Mouse (Mus musculus) testis, adult 2 months (tissue): ENCODE measurements at regions not wholly inside any gene's neighbourhood (a gene's known extent, or its start where the extent isn't known, plus 50 kb on each side); places are given as distances from the start of the nearest gene placed in this dataset.
"Not testable (repeated sequence)": the region's sequence is repeated elsewhere in the genome, so short reads cannot be mapped to it uniquely, and the experiment has no call there.

ENCODE experiments used
- H3K27ac ChIP-seq: fragments of 200-500 bp; 2 replicates; pipeline ENCODE4 v1.5.1; 2012; ENCODE audit warnings: low read depth, low read length; ENCODE audit not compliant: control insufficient read depth, insufficient read depth
- H3K27me3 ChIP-seq: fragments of 200-500 bp; 2 replicates; pipeline ENCODE4 v1.6.1; 2012; ENCODE audit warnings: mild to moderate bottlenecking, low read length, moderate library complexity; ENCODE audit not compliant: control insufficient read depth, insufficient read depth
- H3K36me3 ChIP-seq: fragments of 200-500 bp; 2 replicates; pipeline ENCODE4 v1.6.1; 2012; ENCODE audit warnings: mild to moderate bottlenecking, low read length; ENCODE audit not compliant: control insufficient read depth, insufficient read depth
- H3K4me1 ChIP-seq: fragments of 200-500 bp; 2 replicates; pipeline ENCODE4 v1.6.1; 2012; ENCODE audit warnings: low read length; ENCODE audit not compliant: control insufficient read depth, insufficient read depth
- H3K4me3 ChIP-seq: fragments of 200-500 bp; 2 replicates; pipeline ENCODE4 v1.5.1; 2012; ENCODE audit warnings: low read depth, mild to moderate bottlenecking, low read length, moderate library complexity, mixed read lengths; ENCODE audit not compliant: control insufficient read depth
- CTCF ChIP-seq: fragments of 200-500 bp; IDR thresholded peaks from 2 replicates; pipeline ENCODE4 v1.5.1; 2012; ENCODE audit warnings: low read depth, mild to moderate bottlenecking, inconsistent platforms, low read length, moderate library complexity; ENCODE audit not compliant: control insufficient read depth, insufficient read depth, insufficient replicate concordance
- POLR2A ChIP-seq: fragments of 200-500 bp; IDR thresholded peaks from 2 replicates; pipeline ENCODE4 v1.6.1; 2012; ENCODE audit warnings: low read depth, mild to moderate bottlenecking, inconsistent platforms, low read length, moderate library complexity; ENCODE audit not compliant: control insufficient read depth

DNA sequence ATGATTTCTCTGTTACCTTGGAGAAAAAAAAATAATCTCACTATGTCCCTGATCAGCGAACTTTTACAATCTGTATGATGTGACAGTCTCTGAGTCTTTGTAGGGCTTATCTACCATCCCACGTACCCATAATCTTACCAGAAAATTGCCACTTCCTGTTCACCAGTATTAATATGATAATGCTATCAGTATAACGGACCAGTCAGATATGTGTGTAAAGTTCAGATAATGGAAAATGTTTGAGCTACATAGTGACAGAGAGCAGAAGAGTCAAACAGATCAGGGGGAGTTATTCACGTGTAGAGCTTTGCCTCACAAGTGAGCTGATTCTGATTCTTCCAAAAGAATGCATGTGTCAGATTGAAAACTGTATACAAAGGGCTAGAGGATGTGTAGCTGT, 466.0 kb upstream of the Fam160b2 start:
- no peak for TF ChIP-seq CTCF
- TF ChIP-seq POLR2A, result no peak
- Histone ChIP-seq H3K27ac (no peak overlapping the region), H3K4me1 (no peaks in the 10 kb centered on the region), H3K27me3 (no peaks in the 10 kb centered on the region), H3K4me3 (no peak overlapping the region), H3K36me3 (no peaks in the 10 kb centered on the region)

DNA sequence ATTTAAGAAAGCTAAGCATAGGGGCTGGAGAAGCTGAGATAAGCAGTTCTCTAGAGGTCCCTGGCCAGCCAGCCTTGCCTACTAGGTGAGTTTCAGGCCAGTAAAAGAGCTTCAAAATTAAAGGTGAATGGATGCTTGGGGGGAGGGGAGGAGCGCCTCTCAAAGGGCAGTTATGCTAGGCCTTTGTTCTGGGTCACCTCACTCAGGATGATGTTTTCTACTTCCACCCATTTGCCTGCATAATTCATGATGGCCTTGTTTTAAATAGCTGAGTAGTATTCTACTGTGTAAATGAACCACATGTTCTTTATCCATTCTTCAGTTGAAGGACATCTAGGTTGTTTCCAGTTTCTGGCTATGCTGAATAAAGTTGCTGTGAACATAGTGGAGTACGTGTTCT, 457.0 kb upstream of the Fam160b2 start:
- no peaks in the 10 kb centered on the region for H3K36me3 ChIP-seq
- H3K27me3 ChIP-seq, result no peaks in the 10 kb centered on the region
- no peak overlapping the region for H3K27ac ChIP-seq
- no peaks in the 10 kb centered on the region for H3K4me1 ChIP-seq
- TF ChIP-seq CTCF (no peak), POLR2A (no peak)
- H3K4me3 ChIP-seq, result no peak overlapping the region

DNA sequence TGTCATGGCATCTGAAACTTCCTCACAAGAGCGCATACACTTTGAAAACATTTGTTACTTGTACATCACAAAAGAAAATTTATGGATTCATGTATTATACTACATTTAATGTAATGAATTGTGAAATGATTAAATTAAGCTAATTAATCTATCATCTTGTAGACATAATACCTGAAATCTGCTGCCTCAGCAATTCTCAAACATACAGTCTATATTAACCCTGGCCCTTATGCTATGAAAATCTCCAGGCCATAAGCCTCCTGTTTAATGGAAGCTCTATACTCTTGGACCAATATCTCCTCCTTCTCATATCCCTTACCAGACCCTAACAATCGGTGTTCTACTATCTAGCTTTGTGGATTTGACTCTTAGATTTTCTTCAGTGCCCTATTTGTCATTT, 455.8 kb upstream of the Fam160b2 start:
- Histone ChIP-seq H3K4me3 (no peak overlapping the region), H3K27ac (no peak overlapping the region), H3K36me3 (no peaks in the 10 kb centered on the region), H3K27me3 (no peaks in the 10 kb centered on the region), H3K4me1 (no peaks in the 10 kb centered on the region)
- TF ChIP-seq POLR2A (no peak), CTCF (no peak)

DNA sequence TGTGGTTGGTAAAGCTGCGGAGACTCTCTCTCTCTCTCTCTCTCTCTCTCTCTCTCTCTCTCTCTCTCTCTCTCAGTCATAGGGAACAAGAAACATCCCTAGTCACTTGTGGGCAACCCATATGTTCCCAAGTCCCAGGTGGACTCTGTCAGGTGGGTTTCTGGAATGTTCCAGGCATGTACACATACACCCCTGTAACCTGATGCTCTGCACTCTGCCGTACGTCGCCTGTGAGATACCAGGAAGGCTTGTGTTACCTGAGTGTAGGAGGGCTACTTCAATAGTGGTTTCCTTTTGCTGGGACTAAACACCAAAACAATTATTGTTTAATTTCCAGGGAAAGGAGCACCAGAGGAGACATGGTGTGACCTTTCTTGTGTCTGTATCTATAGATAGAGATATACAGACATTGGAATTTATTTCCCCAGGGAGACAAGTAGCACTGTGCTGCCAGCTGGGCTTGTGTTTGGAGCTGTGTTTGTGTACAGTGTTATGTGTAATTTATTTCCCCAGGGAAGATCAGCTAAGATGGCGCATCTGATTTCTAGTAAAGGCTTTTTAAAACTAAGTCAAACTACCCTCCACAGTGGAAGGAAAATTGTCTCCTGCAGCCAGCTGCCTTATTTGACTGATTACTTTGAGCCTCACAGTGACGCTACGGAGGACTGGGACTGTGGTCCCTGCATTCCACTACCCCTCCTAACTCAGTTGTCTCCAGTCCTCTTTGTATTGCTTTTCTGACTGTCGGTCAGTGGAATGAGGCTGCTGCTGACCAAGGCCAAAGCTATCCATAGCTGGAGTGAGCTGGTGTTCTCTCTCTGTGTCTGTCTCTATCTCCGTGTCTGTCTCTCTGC, 454.4 kb upstream of the Fam160b2 start:
- no peaks in the 10 kb centered on the region for H3K27me3 ChIP-seq
- H3K4me3 ChIP-seq, result no peak overlapping the region
- no peak overlapping the region for H3K27ac ChIP-seq
- H3K4me1 ChIP-seq, result no peaks in the 10 kb centered on the region
- no peak for TF ChIP-seq POLR2A
- no peak for TF ChIP-seq CTCF
- no peaks in the 10 kb centered on the region for H3K36me3 ChIP-seq

DNA sequence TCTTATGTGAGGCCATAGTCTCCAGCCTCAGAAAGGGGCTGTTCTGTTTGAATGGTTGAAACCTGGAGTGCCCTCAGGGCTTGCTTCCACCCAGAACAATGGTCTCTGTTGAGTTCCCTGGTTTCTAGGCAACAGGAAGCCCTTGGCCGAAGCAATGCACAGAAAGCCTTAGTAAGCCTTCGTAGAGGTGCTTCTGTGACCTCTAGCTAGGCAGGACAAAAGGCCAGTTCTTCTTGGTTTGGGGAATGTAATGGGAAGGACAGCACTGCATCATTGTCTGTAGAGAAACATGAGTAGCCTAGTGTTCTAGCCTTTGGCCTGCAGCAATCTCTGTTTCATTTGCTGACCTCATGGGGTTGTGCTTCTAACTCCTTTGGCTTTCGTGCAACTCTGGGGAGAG, 447.5 kb upstream of the Fam160b2 start:
- TF ChIP-seq CTCF, result no peak
- no peak for TF ChIP-seq POLR2A
- Histone ChIP-seq H3K4me1 (no peaks in the 10 kb centered on the region), H3K4me3 (peak overlapping the region; percentile 81), H3K27me3 (no peaks in the 10 kb centered on the region), H3K36me3 (no peaks in the 10 kb centered on the region), H3K27ac (no peak overlapping the region)

DNA sequence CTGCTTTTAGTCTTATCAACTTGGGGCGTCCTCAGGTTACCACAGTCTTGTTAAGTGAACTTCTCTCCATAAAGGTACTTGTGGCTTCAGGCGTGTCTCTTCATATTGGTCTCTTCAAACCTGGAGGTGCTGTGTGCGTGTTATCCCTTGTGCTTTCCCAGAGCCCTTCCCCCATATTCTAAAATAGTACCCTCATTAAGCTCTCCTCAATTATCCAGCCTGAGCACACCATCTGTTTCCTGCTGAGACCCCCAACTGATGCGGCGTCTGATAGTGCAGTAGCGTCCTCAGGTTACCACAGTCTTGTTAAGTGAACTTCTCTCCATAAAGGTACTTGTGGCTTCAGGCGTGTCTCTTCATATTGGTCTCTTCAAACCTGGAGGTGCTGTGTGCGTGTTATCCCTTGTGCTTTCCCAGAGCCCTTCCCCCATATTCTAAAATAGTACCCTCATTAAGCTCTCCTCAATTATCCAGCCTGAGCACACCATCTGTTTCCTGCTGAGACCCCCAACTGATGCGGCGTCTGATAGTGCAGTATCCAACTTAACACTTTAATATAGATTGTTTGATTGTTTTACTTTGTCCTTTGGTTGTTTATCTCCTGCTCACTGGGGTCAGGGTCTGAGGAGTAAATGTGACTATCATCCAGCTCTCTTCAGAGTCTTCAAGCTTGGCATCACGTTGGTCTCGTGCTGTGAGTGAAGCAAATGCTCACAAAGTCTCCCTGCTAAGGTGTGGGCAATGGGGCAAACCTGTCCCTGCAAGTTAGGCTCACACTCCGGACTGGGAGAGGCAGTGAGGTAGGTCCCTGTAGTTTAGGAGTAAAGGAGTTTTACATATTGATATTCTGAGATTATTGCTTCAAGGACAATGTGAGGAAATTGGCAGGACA, 444.5 kb upstream of the Fam160b2 start:
- not testable (repeated sequence) for H3K36me3 ChIP-seq, H3K27ac ChIP-seq, H3K27me3 ChIP-seq, H3K4me1 ChIP-seq, H3K4me3 ChIP-seq

DNA sequence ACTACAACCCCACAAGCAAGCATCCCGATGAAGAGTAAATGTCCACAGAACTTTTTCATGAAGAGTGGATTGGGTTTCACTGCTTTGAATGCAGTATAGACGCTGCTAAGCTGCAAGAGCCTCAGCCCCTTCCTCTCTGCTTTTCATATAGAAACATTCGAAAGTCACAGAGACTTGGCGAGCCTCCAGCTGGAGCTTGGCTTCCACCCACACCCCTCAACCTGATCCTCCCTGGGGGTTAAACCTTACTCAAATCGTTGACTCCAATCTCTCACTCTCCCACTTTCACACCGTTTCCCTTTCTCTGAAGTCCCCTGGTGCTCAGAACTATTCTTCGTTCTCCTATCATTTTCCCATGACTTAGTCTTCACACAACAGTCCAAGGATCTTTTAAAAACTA, 437.0 kb upstream of the Fam160b2 start:
- no peaks in the 10 kb centered on the region for H3K36me3 ChIP-seq
- H3K27me3 ChIP-seq, result no peaks in the 10 kb centered on the region
- H3K27ac ChIP-seq, result no peak overlapping the region
- H3K4me1 ChIP-seq, result no peaks in the 10 kb centered on the region
- TF ChIP-seq CTCF (no peak), POLR2A (no peak)
- no peak overlapping the region for H3K4me3 ChIP-seq
